Mouse (Mus musculus): ENCODE measurements at regions not wholly inside any gene's neighbourhood (a gene's known extent, or its start where the extent isn't known, plus 50 kb on each side); places are given as distances from the start of the nearest gene placed in this dataset.
"Not testable (repeated sequence)": the region's sequence is repeated elsewhere in the genome, so short reads cannot be mapped to it uniquely, and the experiment has no call there.

- no peak for DNase-seq (ENCODE audit: low spot score in 2 of 2)
Measured at GRCm38 (mm10) chr4:67141896-67142295, 314.5 kb downstream of the Tlr4 start.

GRCm38 (mm10) chr4:67148521-67148920 is 321.1 kb downstream of the Tlr4 start:
- no peak for DNase-seq (ENCODE audit: low spot score in 2 of 2)

GRCm38 (mm10) chr4:67162673-67163072 is 335.3 kb downstream of the Tlr4 start:
- no peak for DNase-seq (ENCODE audit: low spot score in 2 of 2)

GRCm38 (mm10) chr4:67167720-67168119 is 340.3 kb downstream of the Tlr4 start:
- DNase-seq (ENCODE audit: low spot score in 2 of 2), result no peak

GRCm38 (mm10) chr4:67187725-67188510 is 360.5 kb downstream of the Tlr4 start:
- peak in 1 of 2 experiments; percentile 2 for DNase-seq (ENCODE audit: low spot score in 2 of 2)

- no peak for DNase-seq (ENCODE audit: low spot score in 2 of 2)
Measured at GRCm38 (mm10) chr4:67190536-67190935, 363.2 kb downstream of the Tlr4 start.

- no peak for DNase-seq (ENCODE audit: low spot score in 2 of 2)
Measured at GRCm38 (mm10) chr4:67194425-67194824, 367.0 kb downstream of the Tlr4 start.

- no peak for DNase-seq (ENCODE audit: low spot score in 2 of 2)
Measured at GRCm38 (mm10) chr4:67196907-67197306, 369.5 kb downstream of the Tlr4 start.

GRCm38 (mm10) chr4:67208406-67208805 is 381.0 kb downstream of the Tlr4 start:
- DNase-seq (ENCODE audit: low spot score in 2 of 2), result peak; percentile 51 to 53

GRCm38 (mm10) chr4:67213363-67213762 is 386.0 kb downstream of the Tlr4 start:
- DNase-seq (ENCODE audit: low spot score in 2 of 2), result no peak

- no peak for DNase-seq (ENCODE audit: low spot score in 2 of 2)
Measured at GRCm38 (mm10) chr4:67224533-67224932, 397.1 kb downstream of the Tlr4 start.

GRCm38 (mm10) chr4:67229214-67229613 is 401.8 kb downstream of the Tlr4 start:
- DNase-seq (ENCODE audit: low spot score in 2 of 2), result peak in 1 of 2 experiments; percentile 25

GRCm38 (mm10) chr4:67273553-67273952 is 446.2 kb downstream of the Tlr4 start:
- no peak for DNase-seq (ENCODE audit: low spot score in 2 of 2)

- DNase-seq (ENCODE audit: low spot score in 2 of 2), result no peak
Measured at GRCm38 (mm10) chr4:67301020-67301419, 473.6 kb downstream of the Tlr4 start.

GRCm38 (mm10) chr4:67301740-67302139 is 474.4 kb downstream of the Tlr4 start:
- DNase-seq (ENCODE audit: low spot score in 2 of 2), result no peak

- DNase-seq (ENCODE audit: low spot score in 2 of 2), result not testable (repeated sequence)
Measured at GRCm38 (mm10) chr4:67320098-67320497, 492.7 kb downstream of the Tlr4 start.
